Mouse (Mus musculus) frontal cortex, postnatal 10 days (tissue): ENCODE results near the gene Rbm42.
A peak's percentile ranks its signal among the peaks of the same experiment; 100 is the strongest.

Experiments
- DNase-seq, 2 experiments: peaks; one replicate each; pipeline ENCODE4 v3.0.0; 2022; ENCODE audit warnings: low spot score in 2 of 2, mixed read lengths in 1 of 2

The Rbm42 gene

GRCm38 (mm10) chr7:30649591-30650540 is at the start of gene Rbm42:
Gene Rbm42, minus strand, starts transcription at chr7:30650317.
- peak; percentile 99 for DNase-seq

- DNase-seq: no peak
Measured at GRCm38 (mm10) chr7:30698589-30698988, 48.5 kb upstream of the Rbm42 start, which contains the start of gene 2200002J24Rik. Gene 2200002J24Rik, plus strand, starts transcription at chr7:30698926.

GRCm38 (mm10) chr7:30698101-30698500 is 48.0 kb upstream of the Rbm42 start:
- DNase-seq: no peak

- DNase-seq: no peak
Measured at GRCm38 (mm10) chr7:30688325-30688724, 38.2 kb upstream of the Rbm42 start.

GRCm38 (mm10) chr7:30683425-30683824 is 33.3 kb upstream of the Rbm42 start:
- no peak for DNase-seq

GRCm38 (mm10) chr7:30681897-30682296 is 31.8 kb upstream of the Rbm42 start:
- no peak for DNase-seq

GRCm38 (mm10) chr7:30678263-30678975 is 28.3 kb upstream of the Rbm42 start:
- no peak for DNase-seq

GRCm38 (mm10) chr7:30671480-30671879 is 21.4 kb upstream of the Rbm42 start, which contains the start of gene Pmis2:
Gene Pmis2, minus strand, starts transcription at chr7:30671605.
- DNase-seq: no peak

- DNase-seq: no peak
Measured at GRCm38 (mm10) chr7:30669229-30669628, 19.1 kb upstream of the Rbm42 start.

GRCm38 (mm10) chr7:30665321-30665720 is 15.2 kb upstream of the Rbm42 start:
- DNase-seq: no peak

- peak; percentile 87 to 91 for DNase-seq
Measured at GRCm38 (mm10) chr7:30664529-30665200, 14.5 kb upstream of the Rbm42 start, which contains the start of gene Haus5. Gene Haus5, minus strand, starts transcription at chr7:30664994.

GRCm38 (mm10) chr7:30639083-30639482 is 11.0 kb downstream of the Rbm42 start:
- no peak for DNase-seq

GRCm38 (mm10) chr7:30636395-30636794 is 13.7 kb downstream of the Rbm42 start:
- DNase-seq: no peak

- DNase-seq: no peak
Measured at GRCm38 (mm10) chr7:30635752-30636151, 14.4 kb downstream of the Rbm42 start, which contains the start of gene Etv2. Gene Etv2, minus strand, starts transcription at chr7:30635852.

GRCm38 (mm10) chr7:30634621-30635020 is 15.5 kb downstream of the Rbm42 start:
- DNase-seq: peak in 1 of 2 experiments; percentile 25

- DNase-seq: no peak
Measured at GRCm38 (mm10) chr7:30633762-30634412, 16.2 kb downstream of the Rbm42 start.

- DNase-seq: no peak
Measured at GRCm38 (mm10) chr7:30629013-30629412, 21.1 kb downstream of the Rbm42 start.

GRCm38 (mm10) chr7:30626647-30627046 is 23.5 kb downstream of the Rbm42 start:
- no peak for DNase-seq

GRCm38 (mm10) chr7:30625530-30626384 is 24.4 kb downstream of the Rbm42 start, which contains the start of gene Cox6b1:
Gene Cox6b1, minus strand, starts transcription at chr7:30626151.
- DNase-seq: peak; percentile 76 to 84

GRCm38 (mm10) chr7:30619202-30619601 is 30.9 kb downstream of the Rbm42 start:
- no peak for DNase-seq
